Mouse (Mus musculus) C2C12 (cell line): ENCODE measurements around the gene Cav2. TPM values are rescaled to one million over a fixed set of nuclear protein-coding genes. Genes with fewer than 3 reads are reported as not detected.

ENCODE experiments used
- H3K27me3 ChIP-seq: one replicate; pipeline ENCODE4 v1.6.1; 2011; ENCODE audit not compliant: control insufficient read depth, insufficient read depth, insufficient read length
- H3K36me3 ChIP-seq: one replicate; pipeline ENCODE4 v1.6.1; 2011; ENCODE audit not compliant: control insufficient read depth, insufficient read depth
- H3K4me3 ChIP-seq: one replicate; pipeline ENCODE4 v1.5.1; 2011; ENCODE audit warnings: mild to moderate bottlenecking, control low read depth; ENCODE audit not compliant: poor library complexity, insufficient read depth, severe bottlenecking
- H3K79me2 ChIP-seq: one replicate; pipeline ENCODE4 v1.6.1; 2011; ENCODE audit not compliant: control insufficient read depth, insufficient read depth
- H3K79me3 ChIP-seq: one replicate; pipeline ENCODE4 v1.6.1; 2011; ENCODE audit warnings: low read depth, control low read depth
- H3ac ChIP-seq: one replicate; pipeline ENCODE3; 2011; ENCODE audit warnings: low read depth; ENCODE audit not compliant: control insufficient read depth, insufficient read length
- CEBPB ChIP-seq: IDR thresholded peaks from one replicate; pipeline ENCODE4 v1.6.1; 2011; ENCODE audit warnings: low read depth, mild to moderate bottlenecking, control low read depth, moderate library complexity
- CTCF ChIP-seq: IDR thresholded peaks from one replicate; pipeline ENCODE4 v1.5.1; 2011; ENCODE audit not compliant: control insufficient read depth, insufficient read depth, insufficient read length
- FOSL1 ChIP-seq: IDR thresholded peaks from one replicate; pipeline ENCODE4 v1.8.0; 2011; ENCODE audit warnings: mild to moderate bottlenecking, low read length; ENCODE audit not compliant: poor library complexity, insufficient read depth, severe bottlenecking
- MAX ChIP-seq: IDR thresholded peaks from one replicate; pipeline ENCODE4 v1.6.1; 2011; ENCODE audit warnings: mild to moderate bottlenecking, control low read depth
- MYOD1 ChIP-seq: IDR thresholded peaks from one replicate; pipeline ENCODE4 v1.6.1; 2011; ENCODE audit warnings: low read depth; ENCODE audit not compliant: control insufficient read depth, insufficient read length
- MYOG ChIP-seq: IDR thresholded peaks from one replicate; pipeline ENCODE4 v1.6.1; 2011; ENCODE audit not compliant: control insufficient read depth, insufficient read length; ENCODE audit errors: extremely low read depth
- USF1 ChIP-seq: IDR thresholded peaks from one replicate; pipeline ENCODE4 v1.6.1; 2011; ENCODE audit warnings: low read depth, mild to moderate bottlenecking, control low read depth, moderate library complexity
- long read RNA-seq, 2 experiments: library from polyadenylated mRNA; unstranded; transcript quantifications; one replicate each; pipeline ENCODE4 v2.0.0; 2019 to 2020
- polyA plus RNA-seq: library from polyadenylated mRNA; unstranded; fragments of >200 nt; fragmentation: generic; extraction: Trizol; gene quantifications from one replicate; pipeline ENCODE4 v1.2.1, GENCODE M21; 2012; ENCODE audit warnings: missing spikeins

Gene Cav2
- 3.4 TPM for polyA plus RNA-seq
- long read RNA-seq, experiment 1, transcript Cav2-201 (3 exons, 2,733 nt) = major isoform, 39 of 41 reads
- long read RNA-seq, experiment 1, partial matches to known transcripts = 0 of 41 reads
- long read RNA-seq, experiment 1, other reads (novel, unspliced or antisense) = 2 of 41 reads
- long read RNA-seq, experiment 2, transcript Cav2-201 (3 exons, 2,733 nt) = major isoform, 75 of 79 reads
- long read RNA-seq, experiment 2, partial matches to known transcripts = 1 of 79 reads
- long read RNA-seq, experiment 2, other reads (novel, unspliced or antisense) = 0 of 79 reads

DNA sequence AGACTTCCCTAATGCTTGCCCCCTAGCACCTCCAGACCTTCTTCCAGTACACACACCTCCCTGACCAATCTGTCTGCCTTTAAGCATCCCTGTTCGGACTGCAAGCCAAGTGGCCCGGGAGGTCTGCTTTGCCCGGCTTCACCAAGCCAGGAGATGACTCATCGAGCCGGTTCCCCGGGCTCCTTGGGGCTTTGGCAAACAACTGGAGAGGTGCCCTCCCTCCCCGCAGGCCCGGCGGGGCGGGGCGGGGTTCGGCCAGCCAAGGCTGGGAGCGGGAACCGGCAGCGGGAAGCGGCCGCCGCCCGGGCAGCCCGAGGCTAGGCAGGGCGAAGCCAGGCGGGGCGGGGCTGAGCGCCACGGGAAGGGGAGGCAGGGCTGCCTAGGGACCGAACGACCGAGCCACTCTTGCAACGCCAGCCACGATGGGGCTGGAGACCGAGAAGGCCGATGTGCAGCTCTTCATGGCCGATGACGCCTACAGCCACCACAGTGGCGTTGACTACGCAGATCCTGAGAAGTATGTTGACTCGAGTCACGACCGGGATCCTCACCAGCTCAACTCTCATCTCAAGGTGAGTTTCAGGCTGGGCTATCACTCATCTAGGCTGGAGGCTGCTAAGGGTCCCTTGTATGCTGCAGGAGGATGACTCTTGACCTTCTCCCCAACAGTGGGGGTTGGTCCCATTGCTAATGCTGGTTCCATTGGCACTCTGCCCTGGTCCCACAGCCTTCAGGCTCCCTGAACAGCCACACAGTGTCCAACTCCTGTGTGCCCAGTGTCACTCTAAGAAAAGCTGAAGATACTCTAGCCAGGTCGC, at the start of gene Cav2:
Gene Cav2, plus strand, starts transcription at position 247 of the 818 bp plus-strand sequence.
- peak within 1 kb of the TSS; percentile 81 for H3ac ChIP-seq
- H3K4me3 ChIP-seq = peak within 1 kb of the TSS; percentile 39
- no peaks in the 10 kb centered on the region for H3K27me3 ChIP-seq
- peaks cover 11% of the 10 kb centered on the region for H3K79me2 ChIP-seq
- no peak for TF ChIP-seq MYOG
- TF ChIP-seq MAX = peak; percentile 20
- no peak for TF ChIP-seq CEBPB
- TF ChIP-seq MYOD1 = no peak
- H3K36me3 ChIP-seq = no peaks in the 10 kb centered on the region
- peaks cover 2% of the 10 kb centered on the region for H3K79me3 ChIP-seq

DNA sequence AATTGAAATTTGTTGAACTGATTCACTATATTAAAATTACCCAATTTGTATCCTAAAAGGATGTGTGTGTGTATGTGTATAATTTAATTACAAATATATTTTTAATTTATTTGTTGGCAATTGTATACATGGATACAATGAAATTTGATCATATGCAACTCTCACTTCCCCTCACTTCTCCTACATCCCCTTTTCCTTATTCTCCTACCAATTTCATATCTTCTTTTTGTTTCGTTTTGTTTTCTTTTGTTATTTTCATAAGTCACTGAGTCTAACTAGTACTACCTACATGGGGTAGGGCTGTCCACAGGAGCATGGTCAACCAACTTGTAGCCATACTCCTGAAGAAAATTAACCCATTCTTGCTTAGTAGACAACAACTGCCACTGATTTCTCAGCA, 41.3 kb upstream of the Cav2 start:
- H3K79me3 ChIP-seq = no peaks in the 10 kb centered on the region
- H3K79me2 ChIP-seq = no peaks in the 10 kb centered on the region
- no peak for TF ChIP-seq MYOD1
- no peaks in the 10 kb centered on the region for H3K27me3 ChIP-seq
- H3K4me3 ChIP-seq = no peak overlapping the region
- no peak overlapping the region for H3ac ChIP-seq
- no peaks in the 10 kb centered on the region for H3K36me3 ChIP-seq

DNA sequence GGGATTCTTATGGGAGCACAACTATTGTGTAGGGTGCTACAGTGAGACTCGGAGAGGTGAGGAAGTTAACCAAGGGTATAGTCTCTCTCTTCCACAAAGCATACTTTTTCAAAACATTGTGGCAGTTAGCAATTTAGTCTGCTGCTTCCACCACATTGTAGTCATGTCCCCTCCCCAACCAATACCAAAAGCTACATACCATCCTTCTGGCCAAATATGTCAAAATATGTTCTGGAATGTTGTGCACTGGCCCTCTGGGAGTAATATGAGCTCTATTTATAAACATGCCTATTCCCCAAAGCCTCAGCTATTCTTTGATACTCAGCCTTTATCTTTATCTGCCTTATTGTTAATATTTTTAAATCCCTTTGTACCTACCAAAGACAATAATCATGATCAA, 40.0 kb upstream of the Cav2 start:
- H3ac ChIP-seq = no peak overlapping the region
- TF ChIP-seq CEBPB = no peak
- TF ChIP-seq MAX = no peak
- no peak for TF ChIP-seq MYOG
- TF ChIP-seq USF1 = no peak
- no peak for TF ChIP-seq FOSL1
- no peak for TF ChIP-seq MYOD1
- TF ChIP-seq CTCF = no peak
- no peaks in the 10 kb centered on the region for H3K79me2 ChIP-seq
- H3K79me3 ChIP-seq = no peaks in the 10 kb centered on the region
- H3K4me3 ChIP-seq = no peak overlapping the region
- H3K27me3 ChIP-seq = no peaks in the 10 kb centered on the region
- no peaks in the 10 kb centered on the region for H3K36me3 ChIP-seq

DNA sequence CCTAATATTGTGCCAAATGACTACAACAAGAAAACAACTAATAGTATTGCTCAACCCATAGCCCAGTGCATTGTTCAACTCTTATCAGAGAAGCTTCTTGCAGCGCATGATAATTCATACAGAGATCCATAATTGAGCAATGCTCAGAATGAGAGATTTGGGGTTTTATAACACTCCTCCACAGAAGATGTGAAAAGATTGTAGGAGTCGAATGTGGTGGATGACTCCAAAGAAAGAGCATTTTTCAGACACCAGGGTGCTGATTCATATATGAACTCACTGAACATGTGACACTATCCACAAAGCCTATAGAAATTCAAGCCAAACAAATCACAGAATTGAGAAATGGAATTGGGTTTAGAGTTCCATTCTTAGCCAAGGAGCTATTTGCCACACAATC, 34.0 kb upstream of the Cav2 start:
- no peaks in the 10 kb centered on the region for H3K36me3 ChIP-seq
- H3K79me2 ChIP-seq = no peaks in the 10 kb centered on the region
- no peaks in the 10 kb centered on the region for H3K27me3 ChIP-seq
- no peak overlapping the region for H3K4me3 ChIP-seq
- H3K79me3 ChIP-seq = no peaks in the 10 kb centered on the region
- TF ChIP-seq FOSL1 (no peak), CEBPB (peak; percentile 57), USF1 (peak; percentile 75)
- H3ac ChIP-seq = no peak overlapping the region

DNA sequence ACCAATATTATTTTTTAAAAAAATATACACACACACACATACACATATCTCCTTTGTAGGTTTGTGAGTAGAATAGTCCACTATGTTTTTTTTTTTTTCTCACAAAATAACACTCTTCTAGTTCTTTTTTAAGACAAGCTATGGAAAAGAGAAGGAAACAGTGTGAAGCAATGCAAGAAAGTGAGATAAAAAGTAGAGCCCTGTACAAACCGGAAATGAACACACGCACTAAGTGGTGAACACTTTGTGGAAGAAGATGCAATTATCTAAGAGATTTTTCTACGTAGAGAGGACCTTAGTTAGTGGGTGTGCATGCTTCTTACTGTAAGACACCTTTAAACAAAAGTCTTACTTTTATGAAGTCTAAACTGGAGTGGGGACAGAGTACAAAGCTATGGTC, 33.3 kb upstream of the Cav2 start:
- no peaks in the 10 kb centered on the region for H3K79me3 ChIP-seq
- no peak overlapping the region for H3ac ChIP-seq
- H3K27me3 ChIP-seq = no peaks in the 10 kb centered on the region
- no peaks in the 10 kb centered on the region for H3K36me3 ChIP-seq
- TF ChIP-seq MYOD1 (no peak), USF1 (no peak), CTCF (no peak), CEBPB (no peak), MYOG (no peak), MAX (no peak), FOSL1 (no peak)
- no peak overlapping the region for H3K4me3 ChIP-seq
- no peaks in the 10 kb centered on the region for H3K79me2 ChIP-seq

DNA sequence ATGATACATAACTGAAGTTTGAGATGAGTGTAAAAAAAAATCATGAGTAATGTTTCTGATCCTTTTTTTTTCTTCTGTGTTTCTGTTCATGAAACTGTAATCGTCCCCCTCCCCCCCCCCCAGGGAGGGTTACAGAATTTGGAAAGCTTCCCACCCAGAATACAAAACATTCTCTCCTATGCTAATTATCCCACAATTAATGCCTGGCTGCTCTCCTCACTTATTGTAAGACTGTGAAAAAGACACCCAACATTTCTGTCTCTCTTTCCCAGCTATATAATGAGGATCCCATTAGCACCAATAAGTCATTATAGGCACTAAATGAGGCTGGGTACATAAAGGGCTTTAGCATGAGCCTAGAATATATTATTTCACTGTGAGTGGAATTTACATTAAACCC, 32.7 kb upstream of the Cav2 start:
- Histone ChIP-seq H3K79me3 (no peaks in the 10 kb centered on the region), H3ac (no peak overlapping the region), H3K79me2 (no peaks in the 10 kb centered on the region), H3K4me3 (no peak overlapping the region), H3K27me3 (no peaks in the 10 kb centered on the region), H3K36me3 (no peaks in the 10 kb centered on the region)
- no peak for TF ChIP-seq CEBPB
- TF ChIP-seq MAX = no peak
- TF ChIP-seq CTCF = no peak
- TF ChIP-seq USF1 = no peak
